Mouse (Mus musculus) heart, embryonic 14.5 days (tissue): ENCODE measurements at regions not wholly inside any gene's neighbourhood (a gene's known extent, or its start where the extent isn't known, plus 50 kb on each side); places are given as distances from the start of the nearest gene placed in this dataset.

Source experiments
- ATAC-seq: fragments of 200-750 bp; cut with Nextera tagmentation; 2 replicates; pipeline ENCODE4 v1.8.0; 2017; ENCODE audit warnings: low read depth, moderate TSS enrichment; ENCODE audit not compliant: insufficient number of reproducible peaks, insufficient read depth, low FRiP score
- H3K27ac ChIP-seq, 2 experiments: fragments of 200-500 bp in 1 of 2; fragments of 300-500 bp in 1 of 2; sonication (generic) in 1 of 2; replicated peaks in 1 of 2; 2 replicates each; pipeline ENCODE4 v1.5.1; 2012 to 2014; ENCODE audit warnings: low read depth in 2 of 2, low read length in 2 of 2, control low read depth in 1 of 2, mild to moderate bottlenecking in 1 of 2, mixed read lengths in 1 of 2; ENCODE audit not compliant: control insufficient read depth in 1 of 2, insufficient read depth in 1 of 2
- H3K27me3 ChIP-seq: fragments of 300-500 bp; sonication (generic); 2 replicates; pipeline ENCODE4 v1.6.1; 2014; ENCODE audit warnings: mild to moderate bottlenecking, low read length, control low read depth; ENCODE audit not compliant: control insufficient read depth, insufficient read depth
- H3K36me3 ChIP-seq: fragments of 300-500 bp; sonication (generic); 2 replicates; pipeline ENCODE4 v1.6.1; 2014; ENCODE audit warnings: mild to moderate bottlenecking, control low read depth, low read length, mixed read lengths; ENCODE audit not compliant: control insufficient read depth, insufficient read depth
- H3K4me1 ChIP-seq, 2 experiments: fragments of 200-500 bp in 1 of 2; fragments of 300-500 bp in 1 of 2; sonication (generic) in 1 of 2; 2 replicates each; pipeline ENCODE4 v1.6.1; 2012 to 2014; ENCODE audit warnings: low read length in 2 of 2, control low read depth in 1 of 2, mixed read lengths in 1 of 2; ENCODE audit not compliant: control insufficient read depth in 2 of 2, insufficient read depth in 2 of 2
- H3K4me2 ChIP-seq: fragments of 300-500 bp; sonication (generic); 2 replicates; pipeline ENCODE4 v1.6.1; 2014; ENCODE audit warnings: mild to moderate bottlenecking, low read length
- H3K4me3 ChIP-seq, 2 experiments: fragments of 200-500 bp in 1 of 2; fragments of 300-500 bp in 1 of 2; sonication (generic) in 1 of 2; 2 replicates each; pipeline ENCODE4 v1.5.1; 2012 to 2014; ENCODE audit warnings: low read length in 2 of 2, mild to moderate bottlenecking in 2 of 2, control low read depth in 1 of 2, low read depth in 1 of 2, moderate library complexity in 1 of 2; ENCODE audit not compliant: control insufficient read depth in 1 of 2, insufficient read depth in 1 of 2
- H3K9ac ChIP-seq: fragments of 300-500 bp; sonication (generic); 2 replicates; pipeline ENCODE4 v1.6.1; 2014; ENCODE audit warnings: mild to moderate bottlenecking, low read length
- H3K9me3 ChIP-seq: fragments of 300-500 bp; sonication (generic); 2 replicates; pipeline ENCODE4 v1.6.1; 2016; ENCODE audit warnings: low read length, control low read depth; ENCODE audit not compliant: control insufficient read depth
- WGBS: fragments of 180-500 bp; shearing (Covaris S2); extraction: QIAGEN DNeasy Blood & Tissue Kit; methylation state at CpG from one replicate; pipeline ENCODE4 v1.1.7; 2014; 5-methylcytosine and 5-hydroxymethylcytosine counted together

- no peak overlapping the region for H3K9ac ChIP-seq
- H3K27ac ChIP-seq, result no peak overlapping the region
- H3K4me2 ChIP-seq, result no peak overlapping the region
- H3K4me1 ChIP-seq, result 0 out of 4 replicates have a peak, but pooled peaks cover 0 to 6% of the 10 kb centered on the region in 2 experiments
- no peak overlapping the region for H3K4me3 ChIP-seq
- ATAC-seq, result no peak
- no peaks in the 10 kb centered on the region for H3K9me3 ChIP-seq
- no peaks in the 10 kb centered on the region for H3K27me3 ChIP-seq
- WGBS, result 80% methylated on average over 4 of the region's 4 CpGs
- H3K36me3 ChIP-seq, result no peaks in the 10 kb centered on the region
Measured at GRCm38 (mm10) chr16:77236021-77236420, 222.5 kb downstream of the Usp25 start.

GRCm38 (mm10) chr16:77235449-77235848, 221.9 kb downstream of the Usp25 start:
- Histone ChIP-seq H3K4me2 (no peak overlapping the region), H3K27ac (no peak overlapping the region), H3K36me3 (no peaks in the 10 kb centered on the region), H3K4me3 (no peak overlapping the region), H3K9ac (no peak overlapping the region), H3K9me3 (no peaks in the 10 kb centered on the region), H3K27me3 (no peaks in the 10 kb centered on the region), H3K4me1 (0 out of 4 replicates have a peak, but pooled peaks cover 0 to 6% of the 10 kb centered on the region in 2 experiments)
- no peak for ATAC-seq
- 87% methylated on average over 5 of the region's 5 CpGs for WGBS
